Mouse (Mus musculus) bone marrow macrophage, adult 2 months (primary cell): ENCODE measurements around the gene Zfp810.

Experiments used
- CTCF ChIP-seq: IDR thresholded peaks from 2 replicates; pipeline ENCODE4 v1.5.1; 2012; ENCODE audit warnings: low read depth, mild to moderate bottlenecking, low read length, moderate library complexity
- POLR2A ChIP-seq: IDR thresholded peaks from 2 replicates; pipeline ENCODE4 v1.6.1; 2012; ENCODE audit warnings: mild to moderate bottlenecking, low read depth, low read length, borderline replicate concordance

DNA sequence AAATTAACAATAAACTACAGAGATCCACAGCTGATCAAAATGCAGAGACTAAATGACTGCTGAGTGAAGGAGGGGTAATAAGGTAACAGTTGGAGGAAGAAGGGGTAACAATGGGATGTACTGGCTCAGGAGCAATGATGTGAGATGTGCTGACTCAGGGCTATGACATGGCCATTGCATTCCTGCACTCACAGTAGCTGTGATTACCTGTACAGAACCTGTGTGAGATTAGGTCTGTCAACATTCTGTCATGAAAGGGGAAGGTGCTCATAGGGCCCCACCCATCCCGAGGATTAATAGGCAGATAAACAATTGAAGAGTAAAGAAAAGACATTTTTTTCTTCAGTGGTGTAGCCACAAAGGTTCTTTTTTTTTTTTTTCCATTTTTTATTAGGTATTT, 32.9 kb upstream of the Zfp810 start:
- TF ChIP-seq CTCF, result no peak
- TF ChIP-seq POLR2A, result no peak
